Mouse (Mus musculus) heart, embryonic 16.5 days (tissue): ENCODE data around the gene Kpnb1. TPM values are rescaled to one million over a fixed set of nuclear protein-coding genes. Genes with fewer than 3 reads are reported as not detected.

ENCODE experiments used
- ATAC-seq: fragments of 200-750 bp; cut with Nextera tagmentation; replicated peaks from 2 replicates; pipeline ENCODE4 v1.8.0; 2017; ENCODE audit warnings: moderate number of reproducible peaks; ENCODE audit not compliant: insufficient read depth, low FRiP score; ENCODE audit errors: extremely low read depth
- H3K27ac ChIP-seq: fragments of 300-500 bp; sonication (generic); 2 replicates; pipeline ENCODE4 v1.5.1; 2014; ENCODE audit warnings: mild to moderate bottlenecking, low read length, control low read depth, moderate library complexity
- H3K27me3 ChIP-seq: fragments of 300-500 bp; sonication (generic); 2 replicates; pipeline ENCODE4 v1.6.1; 2014; ENCODE audit warnings: low read length, mixed read lengths; ENCODE audit not compliant: control insufficient read depth, insufficient read depth
- H3K36me3 ChIP-seq: fragments of 300-500 bp; sonication (generic); 2 replicates; pipeline ENCODE4 v1.6.1; 2014; ENCODE audit not compliant: control insufficient read depth, insufficient read depth
- H3K4me1 ChIP-seq: fragments of 300-500 bp; sonication (generic); 2 replicates; pipeline ENCODE4 v1.6.1; 2014; ENCODE audit warnings: low read length, mixed read lengths; ENCODE audit not compliant: control insufficient read depth, insufficient read depth
- H3K4me2 ChIP-seq: fragments of 300-500 bp; sonication (generic); 2 replicates; pipeline ENCODE4 v1.6.1; 2014; ENCODE audit warnings: low read depth, mild to moderate bottlenecking, control low read depth, low read length
- H3K4me3 ChIP-seq: fragments of 300-500 bp; sonication (generic); 2 replicates; pipeline ENCODE4 v1.5.1; 2014; ENCODE audit warnings: mild to moderate bottlenecking, control low read depth, low read length
- H3K9ac ChIP-seq: fragments of 300-500 bp; sonication (generic); 2 replicates; pipeline ENCODE4 v1.6.1; 2014; ENCODE audit warnings: low read length, control low read depth
- H3K9me3 ChIP-seq: fragments of 300-500 bp; sonication (generic); replicated peaks from 2 replicates; pipeline ENCODE4 v1.6.1; 2016; ENCODE audit warnings: low read length; ENCODE audit not compliant: control insufficient read depth
- WGBS: fragments of 180-500 bp; shearing (Covaris S2); extraction: QIAGEN DNeasy Blood & Tissue Kit; methylation state at CpG from one replicate; pipeline ENCODE4 v1.1.7; 2014; 5-methylcytosine and 5-hydroxymethylcytosine counted together
- polyA plus RNA-seq: library from polyadenylated mRNA; unstranded; fragments of >200 nt; fragmentation: Nextera tagmentation; extraction: Ambion mirVana; gene quantifications from 2 replicates; pipeline ENCODE4 v1.2.1, GENCODE M21; 2015

The Kpnb1 gene
- polyA plus RNA-seq, 1 experiment from 2014 or later = 31.3 TPM

- no peaks in the 10 kb centered on the region for H3K27me3 ChIP-seq
- no peaks in the 10 kb centered on the region for H3K4me1 ChIP-seq
- H3K4me3 ChIP-seq = no peak overlapping the region
- 41% methylated on average over 3 of the region's 3 CpGs for WGBS
- no peak overlapping the region for H3K9ac ChIP-seq
- no peak for ATAC-seq
- peaks cover 84% of the 10 kb centered on the region for H3K36me3 ChIP-seq
- H3K9me3 ChIP-seq = no peaks in the 10 kb centered on the region
- no peak overlapping the region for H3K4me2 ChIP-seq
- no peak overlapping the region for H3K27ac ChIP-seq
These were observed 10.8 kb downstream of the Kpnb1 start for GRCm38 (mm10) chr11:97176851-97177250.

GRCm38 (mm10) chr11:97175499-97175898, 12.2 kb downstream of the Kpnb1 start:
- Histone ChIP-seq H3K36me3 (peaks cover 83% of the 10 kb centered on the region), H3K27me3 (no peaks in the 10 kb centered on the region), H3K4me2 (no peak overlapping the region), H3K27ac (no peak overlapping the region), H3K4me3 (no peak overlapping the region), H3K4me1 (no peaks in the 10 kb centered on the region), H3K9ac (no peak overlapping the region), H3K9me3 (no peaks in the 10 kb centered on the region)
- WGBS = 88% methylated on average over 7 of the region's 7 CpGs
- no peak for ATAC-seq

GRCm38 (mm10) chr11:97160341-97160740, 27.3 kb downstream of the Kpnb1 start:
- Histone ChIP-seq H3K4me2 (no peak overlapping the region), H3K4me3 (no peak overlapping the region), H3K36me3 (peaks cover 59% of the 10 kb centered on the region), H3K27ac (no peak overlapping the region), H3K9ac (no peak overlapping the region), H3K4me1 (no peaks in the 10 kb centered on the region), H3K27me3 (no peaks in the 10 kb centered on the region), H3K9me3 (no peaks in the 10 kb centered on the region)
- WGBS = 65% methylated on average over 6 of the region's 6 CpGs
- no peak for ATAC-seq

GRCm38 (mm10) chr11:97156999-97157398, 30.7 kb downstream of the Kpnb1 start:
- no peak for ATAC-seq
- H3K9me3 ChIP-seq = no peaks in the 10 kb centered on the region
- peaks cover 32% of the 10 kb centered on the region for H3K36me3 ChIP-seq
- 0 out of 2 replicates have a peak, but pooled peaks cover 2% of the 10 kb centered on the region for H3K27me3 ChIP-seq
- WGBS = 80% methylated on average over 7 of the region's 7 CpGs
- H3K4me1 ChIP-seq = peaks cover 8% of the 10 kb centered on the region
- no peak overlapping the region for H3K4me3 ChIP-seq
- no peak overlapping the region for H3K27ac ChIP-seq
- H3K9ac ChIP-seq = no peak overlapping the region
- H3K4me2 ChIP-seq = no peak overlapping the region

- ATAC-seq = no peak
- no peak overlapping the region for H3K4me2 ChIP-seq
- no peak overlapping the region for H3K9ac ChIP-seq
- no peak overlapping the region for H3K4me3 ChIP-seq
- 29% methylated on average over 10 of the region's 10 CpGs for WGBS
- 0 out of 2 replicates have a peak, but pooled peaks cover under 1% of the 10 kb centered on the region for H3K36me3 ChIP-seq
- peaks cover 31% of the 10 kb centered on the region for H3K4me1 ChIP-seq
- H3K27me3 ChIP-seq = peaks cover 5% of the 10 kb centered on the region; the same call in 1 of the 2 replicates
- no peak overlapping the region for H3K27ac ChIP-seq
- H3K9me3 ChIP-seq = no peaks in the 10 kb centered on the region
These were observed 34.9 kb downstream of the Kpnb1 start for GRCm38 (mm10) chr11:97152662-97153287.

- peaks cover 33% of the 10 kb centered on the region for H3K4me1 ChIP-seq
These were observed 35.7 kb downstream of the Kpnb1 start for GRCm38 (mm10) chr11:97152023-97152426.

GRCm38 (mm10) chr11:97151343-97151801, 36.3 kb downstream of the Kpnb1 start, which contains the start of gene Tbkbp1:
TSS of gene Tbkbp1 (minus strand) at chr11:97151495.
- WGBS = under 1% methylated on average over 30 of the region's 64 CpGs
- H3K4me2 ChIP-seq = peak within 1 kb of the TSS; percentile 97
- peaks cover 33% of the 10 kb centered on the region for H3K4me1 ChIP-seq
- H3K27ac ChIP-seq = peak within 1 kb of the TSS; percentile 87
- peak within 1 kb of the TSS; percentile 83 for H3K9ac ChIP-seq
- peaks cover 5% of the 10 kb centered on the region; the same call in 1 of the 2 replicates for H3K27me3 ChIP-seq
- H3K36me3 ChIP-seq = 0 out of 2 replicates have a peak, but pooled peaks cover 2% of the 10 kb centered on the region
- H3K4me3 ChIP-seq = peak within 1 kb of the TSS; percentile 86
- H3K9me3 ChIP-seq = no peaks in the 10 kb centered on the region
- ATAC-seq = no peak

More at GRCm38 (mm10) chr11:97152023-97152426, 35.7 kb downstream of the Kpnb1 start:
- no peak overlapping the region for H3K27ac ChIP-seq
- peak overlapping the region; percentile 86 for H3K4me3 ChIP-seq
- 0 out of 2 replicates have a peak, but pooled peaks cover 2% of the 10 kb centered on the region for H3K36me3 ChIP-seq
- 2% methylated on average over 11 of the region's 11 CpGs for WGBS
- no peak overlapping the region for H3K9ac ChIP-seq
- H3K4me2 ChIP-seq = peak overlapping the region; percentile 97
- no peaks in the 10 kb centered on the region for H3K9me3 ChIP-seq
- no peak for ATAC-seq
- H3K27me3 ChIP-seq = peaks cover 5% of the 10 kb centered on the region; the same call in 1 of the 2 replicates

GRCm38 (mm10) chr11:97150411-97151330, 37.0 kb downstream of the Kpnb1 start:
- Histone ChIP-seq H3K9me3 (no peaks in the 10 kb centered on the region), H3K4me2 (peak overlapping the region; percentile 97), H3K27ac (peak overlapping the region; percentile 87), H3K36me3 (0 out of 2 replicates have a peak, but pooled peaks cover 2% of the 10 kb centered on the region), H3K27me3 (peaks cover 5% of the 10 kb centered on the region; the same call in 1 of the 2 replicates), H3K4me1 (peaks cover 33% of the 10 kb centered on the region), H3K4me3 (peak overlapping the region; percentile 86), H3K9ac (peak overlapping the region; percentile 83)
- WGBS = under 1% methylated on average over 88 of the region's 102 CpGs
- ATAC-seq = peak; percentile 71
